Mouse (Mus musculus) kidney, adult 2 months (tissue): ENCODE measurements at regions not wholly inside any gene's neighbourhood (a gene's known extent, or its start where the extent isn't known, plus 50 kb on each side); places are given as distances from the start of the nearest gene placed in this dataset.

ENCODE experiments used
- CTCF ChIP-seq: fragments of 200-500 bp; conservative IDR thresholded peaks from 2 replicates; pipeline ENCODE4 v1.5.1; 2011; ENCODE audit warnings: low read depth, mild to moderate bottlenecking, control low read depth, low read length, moderate library complexity, mixed read lengths; ENCODE audit not compliant: insufficient read depth, insufficient read length
- POLR2A ChIP-seq: fragments of 200-500 bp; IDR thresholded peaks from one replicate; pipeline ENCODE4 v1.6.1; 2011; ENCODE audit warnings: low read depth, low read length, control low read depth

DNA sequence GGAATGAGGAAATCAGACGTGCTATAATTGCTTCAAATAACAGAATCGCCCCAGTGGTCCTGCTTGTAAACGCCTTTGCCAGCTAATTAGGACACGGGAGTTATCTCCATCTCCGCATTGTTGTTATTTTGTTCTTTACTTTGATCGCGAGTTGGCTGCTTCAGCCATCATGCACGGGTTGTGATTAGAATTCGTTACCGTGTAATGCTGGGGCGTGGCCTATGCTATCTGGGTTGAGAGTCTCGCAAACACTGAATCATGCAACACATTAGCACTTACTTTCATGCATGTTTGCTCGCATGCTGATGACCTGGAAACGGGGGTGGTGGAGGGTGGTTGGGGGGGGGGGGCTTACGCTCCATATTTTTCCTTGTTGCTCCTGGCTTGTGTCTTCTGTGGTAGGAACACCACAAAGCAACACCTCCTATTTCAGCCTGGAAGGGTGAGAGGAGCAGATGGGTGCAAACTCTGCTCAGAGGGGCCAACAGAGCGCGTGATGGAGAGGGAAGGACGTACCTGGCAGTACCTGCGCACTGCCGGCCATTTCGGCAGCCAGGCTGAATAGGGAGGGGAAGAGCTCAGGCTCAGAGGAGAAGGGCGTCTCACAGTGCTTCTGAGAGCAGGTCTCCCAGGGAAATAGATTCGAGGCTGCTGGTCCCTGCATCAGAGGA is 260.1 kb downstream of the Cd83 start:
- TF ChIP-seq CTCF = no peak
- TF ChIP-seq POLR2A = no peak
